ENCODE assay signal across 7 mouse cellular contexts in genomic region chr11:78151161-78151560, GRCm38 (mm10). TPM values are rescaled to one million over a fixed set of nuclear protein-coding genes. Genes with fewer than 3 reads are reported as not detected.
DNase-seq lines count a peak whose midpoint lies in the region; ATAC-seq and TF ChIP-seq lines count a peak whose summit lies in the region.

No protein-coding gene starts in this region.

- no peaks in the 10 kb centered on the region for H3K9me3 ChIP-seq in G1E (replicated peaks)

- H3K4me3 ChIP-seq in layer of hippocampus, adult 2 months = no peak overlapping the region
- H3K4me3 ChIP-seq in G1E (ENCODE audit: low read depth, low read length) = no peak overlapping the region

- ATAC-seq in G1E (ENCODE audit: extremely low read depth, insufficient number of reproducible peaks, low FRiP score, poor library complexity, severe bottlenecking) = no peak

- H3K36me3 ChIP-seq in G1E (replicated peaks) = peaks cover 93% of the 10 kb centered on the region

- DNase-seq in layer of hippocampus, adult 2 months (ENCODE audit: low spot score in 2 of 2) = no peak
- no peak for DNase-seq in layer of hippocampus, adult 8-10 months (ENCODE audit: low spot score in 2 of 2)
- no peak for DNase-seq in G1E (ENCODE audit: low spot score)
- peak; percentile 53 for DNase-seq in c-Kit-negative CD71-positive TER-119-positive erythroid progenitor cells, embryonic 14.5 days (ENCODE audit: low read depth, low spot score)
- DNase-seq in lung, postnatal 36 days = peak; percentile 31
- DNase-seq in left cerebral cortex, adult 18-20 months (ENCODE audit: low spot score in 2 of 2) = no peak
- DNase-seq in layer of hippocampus, adult 18-20 months (ENCODE audit: low spot score in 2 of 2) = no peak

- H3K27me3 ChIP-seq in G1E (ENCODE audit: insufficient read depth, low read length) = no peaks in the 10 kb centered on the region

- TF ChIP-seq CTCF in layer of hippocampus, adult 2 months (conservative IDR thresholded peaks at IDR 0.05) = peak; percentile 70
- peak; percentile 68 for TF ChIP-seq CTCF in G1E (IDR thresholded peaks at IDR 0.05; ENCODE audit: low read depth, low read length)

- peaks cover 17% of the 10 kb centered on the region for H3K4me1 ChIP-seq in G1E (ENCODE audit: insufficient read depth, low read depth, low read length)

- H3K27ac ChIP-seq in layer of hippocampus, adult 2 months = peak overlapping the region; percentile 86; the same call in 1 of the 2 replicates

RNA-seq across cellular contexts. Expression of gene Traf4, which starts 14.2 kb away (rescaled TPM):
- total RNA-seq in layer of hippocampus, adult 2 months (2021) = 10 to 100 TPM; 11.1 to 13.3 TPM
- total RNA-seq in layer of hippocampus, adult 8-10 months (2022) = 10 to 100 TPM in 3 of 4 experiments, 1 to 10 TPM in 1; 9.2 to 11.1 (median 10.4) TPM
- 26.2 and 42.8 TPM in 2 replicates for total RNA-seq in G1E (2014; fragmentation: Nextera tagmentation)
- 7.0 and 9.2 TPM in 2 replicates for total RNA-seq in G1E (2017)
- polyA plus RNA-seq in G1E (2012) = 53.0 and 74.4 TPM in 2 replicates
- total RNA-seq in left cerebral cortex, adult 18-20 months (2021) = 1 to 10 TPM; 9.7 TPM
- total RNA-seq in layer of hippocampus, adult 18-20 months (2021) = 1 to 10 TPM; 8.3 to 9.8 TPM

RNA-seq across cellular contexts. Expression of gene Nek8, which starts 25.3 kb away (rescaled TPM):
- 1 to 10 TPM; 2.6 to 3.3 TPM for total RNA-seq in layer of hippocampus, adult 2 months (2021)
- total RNA-seq in layer of hippocampus, adult 8-10 months (2022) = 1 to 10 TPM; 3.0 to 3.5 (median 3.3) TPM
- 7.8 and 14.8 TPM in 2 replicates for total RNA-seq in G1E (2014; fragmentation: Nextera tagmentation)
- total RNA-seq in G1E (2017) = 7.8 and 9.9 TPM in 2 replicates
- 7.3 and 8.5 TPM in 2 replicates for polyA plus RNA-seq in G1E (2012)
- 1 to 10 TPM; 3.2 to 3.5 TPM for total RNA-seq in left cerebral cortex, adult 18-20 months (2021)
- total RNA-seq in layer of hippocampus, adult 18-20 months (2021) = 1 to 10 TPM; 2.6 to 4.1 TPM

RNA-seq across cellular contexts. Expression of gene Tlcd1, which starts 25.4 kb away (rescaled TPM):
- total RNA-seq in layer of hippocampus, adult 2 months (2021) = 10 to 100 TPM; 21.1 to 24.3 TPM
- total RNA-seq in layer of hippocampus, adult 8-10 months (2022) = 10 to 100 TPM; 16.6 to 24.8 (median 23.8) TPM
- total RNA-seq in G1E (2014; fragmentation: Nextera tagmentation) (14.7 and 15.5 TPM in 2 replicates), G1E (2017) (6.7 TPM in 2 replicates)
- 47.8 and 59.3 TPM in 2 replicates for polyA plus RNA-seq in G1E (2012)
- 10 to 100 TPM; 25.3 to 33.8 TPM for total RNA-seq in left cerebral cortex, adult 18-20 months (2021)
- total RNA-seq in layer of hippocampus, adult 18-20 months (2021) = 10 to 100 TPM; 16.8 to 17.5 TPM

RNA-seq across cellular contexts. Expression of gene Rpl23a, which starts 32.2 kb away (rescaled TPM):
- 100 to 1,000 TPM; 747 to 755 TPM for total RNA-seq in layer of hippocampus, adult 2 months (2021)
- total RNA-seq in layer of hippocampus, adult 8-10 months (2022) = 100 to 1,000 TPM; 606 to 878 (median 722) TPM
- total RNA-seq in G1E (2014; fragmentation: Nextera tagmentation) (1,467 and 1,695 TPM in 2 replicates), G1E (2017) (2,502 and 2,557 TPM in 2 replicates)
- polyA plus RNA-seq in G1E (2012) = 844 and 2,130 TPM in 2 replicates
- 100 to 1,000 TPM; 729 to 741 TPM for total RNA-seq in left cerebral cortex, adult 18-20 months (2021)
- 100 to 1,000 TPM; 770 to 803 TPM for total RNA-seq in layer of hippocampus, adult 18-20 months (2021)

RNA-seq across cellular contexts. Expression of gene Rab34, which starts 37.1 kb away (rescaled TPM):
- 10 to 100 TPM; 33.3 TPM for total RNA-seq in layer of hippocampus, adult 2 months (2021)
- total RNA-seq in layer of hippocampus, adult 8-10 months (2022) = 10 to 100 TPM; 28.2 to 39.4 (median 36.4) TPM
- total RNA-seq in G1E (2014; fragmentation: Nextera tagmentation) (0.60 TPM in 1 of 2 replicates, not detected in the other), G1E (2017) (not detected in 2 replicates)
- 0.52 and 0.95 TPM in 2 replicates for polyA plus RNA-seq in G1E (2012)
- 10 to 100 TPM; 15.2 to 18.0 TPM for total RNA-seq in left cerebral cortex, adult 18-20 months (2021)
- total RNA-seq in layer of hippocampus, adult 18-20 months (2021) = 10 to 100 TPM; 22.5 to 25.8 TPM

Comparison
In these comparisons a context has a peak if more than half of its experiments do, and no peak if none do; other contexts are left out.
1. DNase-seq: peak in c-Kit-negative CD71-positive TER-119-positive erythroid progenitor cells, embryonic 14.5 days (single experiment) and lung, postnatal 36 days (single experiment); none in layer of hippocampus, adult 2 months (0 of 2), layer of hippocampus, adult 8-10 months (0 of 2), G1E (single experiment), left cerebral cortex, adult 18-20 months (0 of 2) and layer of hippocampus, adult 18-20 months (0 of 2).